Mouse (Mus musculus) CD4-positive helper T cell, adult 2 months (primary cell): ENCODE results near the gene Olfr905.

Source experiments
- DNase-seq: peaks from one replicate; pipeline ENCODE4 v3.0.0-alpha.2; 2012; ENCODE audit warnings: low read depth, missing footprints, low spot score

The Olfr905 gene

DNA sequence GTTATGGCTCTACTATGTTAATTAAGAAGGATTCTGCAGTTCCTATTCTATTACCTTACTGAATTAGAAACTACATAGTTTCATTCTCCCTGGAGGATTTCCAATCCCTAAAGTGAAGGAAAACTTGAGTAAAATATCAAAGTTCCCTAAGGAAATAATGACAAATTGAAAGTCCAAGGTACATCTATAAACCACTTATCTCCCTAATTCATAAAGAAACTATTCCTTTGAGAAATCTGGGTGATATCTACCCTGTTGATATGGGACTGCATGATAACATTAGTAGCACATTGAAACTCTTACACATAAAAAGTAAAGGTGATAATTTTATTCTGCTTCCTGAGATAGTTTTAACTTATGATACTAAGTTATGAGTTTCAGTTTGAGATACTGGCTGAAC lies at the start of gene Olfr905:
TSS of gene Olfr905 (plus strand) at position 301 of the 400 bp plus-strand sequence.
- DNase-seq, result no peak

- no peak for DNase-seq
Observed at GRCm38 (mm10) chr9:38423801-38424200, 47.1 kb upstream of the Olfr905 start.

GRCm38 (mm10) chr9:38427026-38427425 lies 43.9 kb upstream of the Olfr905 start:
- no peak for DNase-seq

DNA sequence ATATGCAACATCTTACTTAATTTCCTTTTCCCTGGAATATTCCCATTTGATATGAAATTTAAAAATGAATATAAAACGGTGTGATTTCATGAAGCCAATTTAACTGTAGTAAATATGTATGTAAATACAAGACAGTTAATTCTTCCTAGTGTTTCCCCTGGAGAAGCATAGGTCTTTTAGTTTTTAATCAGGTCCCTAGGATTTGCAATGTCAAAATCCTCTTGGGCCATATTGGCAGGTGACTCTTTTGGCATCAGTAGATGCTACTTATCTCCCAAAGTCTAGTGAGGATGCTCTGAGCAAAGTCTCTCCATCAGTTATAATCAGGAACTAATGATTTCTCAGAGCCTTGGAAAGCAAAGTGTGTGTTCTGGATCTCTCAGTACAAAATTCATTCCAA lies 41.8 kb upstream of the Olfr905 start, which contains the start of gene Olfr901:
TSS of gene Olfr901 (plus strand) at position 301 of the 400 bp plus-strand sequence.
- no peak for DNase-seq

- no peak for DNase-seq
Observed at GRCm38 (mm10) chr9:38447352-38447751, 23.6 kb upstream of the Olfr905 start, which contains the start of gene Olfr902. Olfr902 (plus strand) TSS chr9:38447652.

- no peak for DNase-seq
Observed at GRCm38 (mm10) chr9:38462844-38463243, 8.1 kb upstream of the Olfr905 start, which contains the start of gene Olfr904. Olfr904 (plus strand) TSS chr9:38463144.

DNA sequence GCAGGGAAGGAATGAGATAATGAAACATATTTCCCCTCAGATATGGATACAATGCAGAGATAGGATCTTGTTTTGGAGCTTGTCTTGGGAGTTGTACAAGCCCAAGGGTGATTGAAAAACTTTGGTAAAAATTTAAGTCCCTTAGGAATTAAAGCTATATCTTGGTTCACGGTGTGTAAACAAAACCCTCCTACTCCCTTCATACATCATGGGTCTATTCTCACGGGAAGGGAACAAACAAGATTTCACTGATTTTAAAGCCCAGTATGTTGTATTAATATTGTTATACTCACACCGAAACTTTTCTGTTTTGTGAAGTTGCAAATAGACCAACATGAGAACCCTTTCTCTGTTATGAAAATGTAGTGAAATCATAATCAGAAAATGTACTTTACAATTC lies 15.9 kb downstream of the Olfr905 start, which contains the start of gene Olfr906:
TSS of gene Olfr906 (plus strand) at position 301 of the 400 bp plus-strand sequence.
- no peak for DNase-seq

DNA sequence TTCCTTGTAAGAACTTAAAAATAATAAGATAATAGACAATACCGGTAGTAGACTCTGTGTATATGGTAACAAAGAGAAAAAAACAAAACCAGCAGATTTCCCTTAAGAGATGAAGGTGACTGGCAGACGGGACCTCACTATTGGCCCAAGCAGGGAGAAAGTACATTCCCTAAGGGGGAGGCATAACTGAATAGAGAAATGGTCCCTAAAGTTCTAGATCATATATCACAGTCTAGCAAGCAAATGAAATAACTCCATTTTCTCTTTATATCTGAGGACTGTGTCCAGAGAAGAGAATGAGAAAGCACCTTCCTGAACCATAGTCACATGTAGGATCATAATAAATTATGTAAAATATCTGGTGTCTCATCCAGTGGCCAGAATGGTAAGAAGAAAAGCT lies 24.6 kb downstream of the Olfr905 start, which contains the start of gene Olfr907:
TSS of gene Olfr907 (plus strand) at position 301 of the 400 bp plus-strand sequence.
- DNase-seq, result no peak

DNA sequence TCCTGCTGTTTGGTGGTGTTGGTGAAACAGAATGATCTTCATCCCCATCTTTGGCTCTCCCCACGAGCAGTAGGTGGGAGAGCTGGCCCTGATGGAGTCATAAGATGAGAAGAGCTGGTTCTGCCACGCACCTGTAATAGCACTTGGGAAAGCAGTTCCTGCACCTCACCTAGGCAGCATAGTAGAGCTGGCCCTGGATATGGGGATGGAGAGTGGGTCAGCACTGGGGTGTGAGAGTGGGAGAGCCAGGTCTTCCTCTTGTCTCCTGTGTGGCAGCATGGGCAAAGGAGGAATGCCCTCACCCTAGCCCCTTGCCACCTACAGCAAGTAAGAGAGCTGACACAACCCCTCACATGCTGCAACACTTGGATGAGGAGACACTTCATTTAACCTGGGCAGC lies 41.4 kb downstream of the Olfr905 start:
- DNase-seq, result no peak

DNA sequence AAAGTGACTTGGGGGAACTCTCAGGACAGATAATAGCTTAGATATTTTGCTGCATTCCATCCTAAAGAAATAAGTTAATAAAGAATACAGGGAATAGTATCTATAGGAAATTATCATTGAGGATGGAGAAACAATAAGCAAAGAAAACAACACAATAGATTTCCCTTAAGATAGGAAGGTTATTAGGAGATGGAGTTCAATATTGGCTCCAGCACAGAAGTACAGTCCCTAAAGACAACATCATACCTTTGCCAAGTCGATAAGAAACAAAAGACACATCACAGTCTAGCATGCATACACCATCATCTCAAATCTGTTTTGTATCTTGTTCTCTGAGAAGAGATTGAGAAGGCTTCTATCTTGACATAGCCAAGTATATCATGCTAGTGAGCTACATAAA lies 50.4 kb downstream of the Olfr905 start, which contains the start of gene Olfr911-ps1:
TSS of gene Olfr911-ps1 (plus strand) at position 301 of the 400 bp plus-strand sequence.
- DNase-seq, result no peak
